Mouse (Mus musculus): ENCODE data around the gene Car5a.

DNA sequence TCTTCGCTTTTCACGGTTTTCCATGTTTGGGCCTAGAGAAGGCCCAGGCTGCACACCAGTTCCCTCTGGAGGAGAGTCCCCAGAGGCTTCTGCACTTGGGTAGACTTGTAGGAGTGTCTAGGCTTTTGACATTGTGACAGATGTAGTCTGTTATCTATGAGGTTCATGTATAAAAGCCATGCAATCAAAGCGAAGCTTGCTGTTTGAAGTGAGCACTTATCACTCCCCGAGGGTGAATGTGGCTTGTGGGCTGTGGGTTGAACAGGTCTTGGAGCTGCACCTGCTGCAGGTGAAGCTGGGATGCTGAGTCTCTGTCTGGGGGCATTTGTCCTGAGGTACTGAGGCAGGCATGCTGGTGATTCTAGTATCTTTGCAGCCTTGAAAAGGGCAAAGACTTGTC, 23.8 kb upstream of the Car5a start:
- TF ChIP-seq POLR2A (IDR thresholded peaks at IDR 0.05; ENCODE audit: control insufficient read depth, extremely low read depth, insufficient read depth, low read length, poor library complexity) (no peak), CTCF (IDR thresholded peaks at IDR 0.05; ENCODE audit: borderline replicate concordance, control insufficient read depth, extremely low read depth, insufficient read depth, low read length, poor library complexity) (no peak)
